ENCODE assay signal across 22 mouse cellular contexts in the genomic region with DNA sequence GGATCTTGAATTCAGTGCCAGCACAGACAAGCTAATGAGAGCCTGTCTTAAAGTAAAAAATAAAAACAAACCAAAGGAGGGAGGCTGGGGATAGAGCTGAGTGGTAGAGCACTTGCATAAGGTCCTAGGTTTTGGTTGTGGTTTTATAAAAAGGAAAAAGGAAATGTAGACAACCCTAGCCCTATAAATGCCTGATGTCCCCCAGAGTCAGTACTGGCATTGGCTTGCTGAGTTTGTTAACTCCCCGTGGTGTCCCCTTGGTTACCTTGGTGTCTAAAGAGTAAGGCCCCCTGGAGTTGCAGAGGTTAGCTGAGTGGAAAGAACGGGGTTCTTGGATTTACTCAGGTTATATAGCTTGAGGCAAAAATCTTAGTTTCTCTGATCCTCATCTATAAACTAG. TPM values are rescaled to one million over a fixed set of nuclear protein-coding genes. Genes with fewer than 3 reads are reported as not detected.
DNase-seq lines count a peak whose midpoint lies in the region; ATAC-seq and TF ChIP-seq lines count a peak whose summit lies in the region.
"Had no signal": no experiment of that assay in that cellular context is flagged by ENCODE, and none has a peak within 500 bp of the region (broad histone marks: within the 10 kb centered on the region; RNA-seq: fewer than 3 reads in every experiment).

No protein-coding gene starts in this region.

- H3K27ac ChIP-seq in kidney, postnatal 0 days: peak overlapping the region; percentile 27; the same call in 1 of the 2 replicates
- no peak overlapping the region for H3K27ac ChIP-seq in kidney, embryonic 14.5 days (ENCODE audit: low read depth, low read length)
- H3K27ac ChIP-seq in ES-Bruce4 (ENCODE audit: insufficient read depth, low read length): peak overlapping the region; percentile 83
- H3K27ac ChIP-seq: embryonic facial prominence, embryonic 12.5 days; forebrain, embryonic 13.5 days; heart, adult 2 months; heart, embryonic 15.5 days; hindbrain, embryonic 10.5 days; hindbrain, embryonic 14.5 days; intestine, embryonic 15.5 days had no signal

- H3K4me2 ChIP-seq in kidney, postnatal 0 days (ENCODE audit: low read length): no peak overlapping the region
- H3K4me2 ChIP-seq in kidney, embryonic 14.5 days (replicated peaks; ENCODE audit: low read depth, low read length): no peak overlapping the region
- H3K4me2 ChIP-seq: embryonic facial prominence, embryonic 12.5 days; forebrain, embryonic 13.5 days; heart, embryonic 11.5 days; heart, embryonic 15.5 days; hindbrain, embryonic 14.5 days; intestine, embryonic 15.5 days had no signal

- no peaks in the 10 kb centered on the region for H3K36me3 ChIP-seq in kidney, postnatal 0 days (ENCODE audit: insufficient read depth, low read length)
- H3K36me3 ChIP-seq in kidney, embryonic 14.5 days (ENCODE audit: control insufficient read depth, insufficient read depth, low read length): no peaks in the 10 kb centered on the region
- no peaks in the 10 kb centered on the region for H3K36me3 ChIP-seq in ES-Bruce4 (ENCODE audit: control insufficient read depth, insufficient read depth, low read length, poor library complexity, severe bottlenecking)
- H3K36me3 ChIP-seq: embryonic facial prominence, embryonic 12.5 days; heart, embryonic 15.5 days; hindbrain, embryonic 10.5 days; intestine, embryonic 15.5 days had no signal

- no peaks in the 10 kb centered on the region for H3K27me3 ChIP-seq in kidney, postnatal 0 days (ENCODE audit: insufficient read depth, low read length)
- H3K27me3 ChIP-seq in kidney, embryonic 14.5 days (ENCODE audit: control insufficient read depth, insufficient read depth, low read length): no peaks in the 10 kb centered on the region
- no peaks in the 10 kb centered on the region for H3K27me3 ChIP-seq in ES-Bruce4 (ENCODE audit: control insufficient read depth, insufficient read depth, low read length, poor library complexity, severe bottlenecking)
- H3K27me3 ChIP-seq: embryonic facial prominence, embryonic 12.5 days; forebrain, embryonic 13.5 days; heart, embryonic 15.5 days; intestine, embryonic 15.5 days; Patski had no signal

- no peak for TF ChIP-seq POLR2A in ES-Bruce4 (IDR thresholded peaks at IDR 0.05; ENCODE audit: insufficient read depth, low read length)

- 36% methylated on average over 2 of the region's 2 CpGs for WGBS in kidney, postnatal 0 days
- 30% methylated on average over 2 of the region's 2 CpGs for WGBS in kidney, embryonic 14.5 days

- ATAC-seq in kidney, postnatal 0 days (replicated peaks; ENCODE audit: low FRiP score, low read depth): no peak; the same call in 1 of the 2 replicates
- no peak for ATAC-seq in kidney, embryonic 14.5 days (ENCODE audit: low FRiP score, low TSS enrichment)
- ATAC-seq in hematopoietic stem cell, adult 5-6 weeks (replicated peaks in 1 of 2; ENCODE audit: insufficient read depth in 1 of 2, low FRiP score in 2 of 2, low TSS enrichment in 1 of 2, low read depth in 1 of 2, poor library complexity in 2 of 2, severe bottlenecking in 2 of 2): peak; percentile 54 to 80
- ATAC-seq: forebrain, embryonic 13.5 days; intestine, embryonic 15.5 days; Patski had no signal

- no peak overlapping the region for H3K4me3 ChIP-seq in kidney, postnatal 0 days (replicated peaks; ENCODE audit: low read depth, low read length)
- H3K4me3 ChIP-seq in kidney, embryonic 14.5 days (ENCODE audit: low read length): no peak overlapping the region
- H3K4me3 ChIP-seq in ES-Bruce4 (ENCODE audit: low read depth, low read length): no peak overlapping the region
- H3K4me3 ChIP-seq: embryonic facial prominence, embryonic 12.5 days; forebrain, embryonic 13.5 days; heart, adult 2 months; heart, embryonic 15.5 days; hindbrain, embryonic 10.5 days; intestine, embryonic 15.5 days had no signal

- no peak overlapping the region for H3K9ac ChIP-seq in kidney, postnatal 0 days (ENCODE audit: low read depth, low read length)
- no peak overlapping the region for H3K9ac ChIP-seq in kidney, embryonic 14.5 days (ENCODE audit: low read depth, low read length)
- H3K9ac ChIP-seq in ES-Bruce4 (ENCODE audit: low read depth, poor library complexity, severe bottlenecking): no peak overlapping the region
- H3K9ac ChIP-seq: embryonic facial prominence, embryonic 12.5 days; forebrain, embryonic 13.5 days; heart, embryonic 15.5 days; hindbrain, embryonic 14.5 days; intestine, embryonic 15.5 days had no signal

- peaks cover 5% of the 10 kb centered on the region; the same call in 1 of the 2 replicates for H3K4me1 ChIP-seq in kidney, postnatal 0 days (replicated peaks; ENCODE audit: insufficient read depth, low read length)
- no peaks in the 10 kb centered on the region for H3K4me1 ChIP-seq in kidney, embryonic 14.5 days (ENCODE audit: control insufficient read depth, insufficient read depth, low read length)
- peaks cover 2% of the 10 kb centered on the region for H3K4me1 ChIP-seq in ES-Bruce4 (ENCODE audit: control insufficient read depth, insufficient read depth, low read length)
- H3K4me1 ChIP-seq: heart, embryonic 15.5 days; intestine, embryonic 15.5 days had no signal

- TF ChIP-seq EP300 in ES-Bruce4 (IDR thresholded peaks at IDR 0.05; ENCODE audit: insufficient read depth, low read depth, low read length): no peak

- DNase-seq in kidney, postnatal 0 days (ENCODE audit: low spot score): no peak
- DNase-seq in R1 (ENCODE audit: low read depth, low spot score): peak; percentile 64
- DNase-seq in embryo, embryonic 10.5 days (ENCODE audit: low spot score): no peak
- DNase-seq in spleen, adult 12 weeks (ENCODE audit: low spot score): no peak
- DNase-seq: adrenal gland, adult 8-10 months; adrenal gland, postnatal 36 days; cerebellum, adult 2 months; cerebellum, postnatal 10 days; gastrocnemius, postnatal 10 days; heart, adult 2 months; heart, postnatal 14 days had no signal

- TF ChIP-seq CTCF in kidney, postnatal 0 days (IDR thresholded peaks at IDR 0.05; ENCODE audit: low read depth): no peak
- no peak for TF ChIP-seq CTCF in ES-Bruce4 (IDR thresholded peaks at IDR 0.05; ENCODE audit: low read depth, low read length)

- no peaks in the 10 kb centered on the region for H3K9me3 ChIP-seq in kidney, postnatal 0 days (replicated peaks; ENCODE audit: low read length)
- H3K9me3 ChIP-seq in kidney, embryonic 14.5 days (ENCODE audit: control insufficient read depth, low read length): no peaks in the 10 kb centered on the region
- no peaks in the 10 kb centered on the region for H3K9me3 ChIP-seq in ES-Bruce4 (replicated peaks; ENCODE audit: control insufficient read depth, insufficient read depth, low read length, poor library complexity, severe bottlenecking)
- H3K9me3 ChIP-seq: embryonic facial prominence, embryonic 12.5 days; forebrain, embryonic 13.5 days; heart, embryonic 15.5 days; hindbrain, embryonic 10.5 days; intestine, embryonic 15.5 days had no signal

RNA-seq across cellular contexts. Expression of gene Fmnl2, which starts 55.7 kb away (rescaled TPM):
- 8.0 and 8.5 TPM in 2 replicates for polyA plus RNA-seq in kidney, postnatal 0 days (2015; fragmentation: Nextera tagmentation; extraction: Ambion mirVana)
- 13.5 and 13.8 TPM in 2 replicates for polyA plus RNA-seq in kidney, embryonic 14.5 days (2014; fragmentation: Nextera tagmentation; extraction: Ambion mirVana)
- polyA plus RNA-seq in ES-Bruce4 (2011; ENCODE audit: insufficient read depth, insufficient read length, low read depth, missing spikeins): 54.6 and 55.7 TPM in 2 replicates
- total RNA-seq in hematopoietic stem cell, adult 5-6 weeks (2017): 17.3 and 20.6 TPM in 2 replicates

Comparison
In these comparisons a context has a peak if more than half of its experiments do, and no peak if none do; other contexts are left out.
1. ATAC-seq: peak in hematopoietic stem cell, adult 5-6 weeks (2 of 2); none in kidney, postnatal 0 days (single experiment) and kidney, embryonic 14.5 days (single experiment).